Mouse (Mus musculus) limb, embryonic 15.5 days (tissue): Measurements from ENCODE around the gene Herc4. TPM values are rescaled to one million over a fixed set of nuclear protein-coding genes. Genes with fewer than 3 reads are reported as not detected.

ENCODE experiments used
- ATAC-seq: fragments of 200-750 bp; cut with Nextera tagmentation; 2 replicates; pipeline ENCODE4 v1.8.0; 2017; ENCODE audit warnings: low read depth, moderate TSS enrichment; ENCODE audit not compliant: insufficient number of reproducible peaks, low FRiP score, low TSS enrichment
- H3K27ac ChIP-seq: fragments of 300-500 bp; sonication (generic); 2 replicates; pipeline ENCODE4 v1.5.1; 2015; ENCODE audit warnings: moderate library complexity, mild to moderate bottlenecking, inconsistent platforms
- H3K27me3 ChIP-seq: fragments of 300-500 bp; sonication (generic); 2 replicates; pipeline ENCODE4 v1.6.1; 2015; ENCODE audit warnings: inconsistent platforms
- H3K36me3 ChIP-seq: fragments of 300-500 bp; sonication (generic); 2 replicates; pipeline ENCODE4 v1.6.1; 2015; ENCODE audit warnings: inconsistent platforms
- H3K4me1 ChIP-seq: fragments of 300-500 bp; sonication (generic); 2 replicates; pipeline ENCODE4 v1.6.1; 2015; ENCODE audit warnings: inconsistent platforms
- H3K4me2 ChIP-seq: fragments of 300-500 bp; sonication (generic); 2 replicates; pipeline ENCODE4 v1.6.1; 2015; ENCODE audit warnings: mild to moderate bottlenecking, inconsistent platforms
- H3K4me3 ChIP-seq: fragments of 300-500 bp; sonication (generic); 2 replicates; pipeline ENCODE4 v1.5.1; 2015; ENCODE audit warnings: mild to moderate bottlenecking, inconsistent platforms
- H3K9ac ChIP-seq: fragments of 300-500 bp; sonication (generic); 2 replicates; pipeline ENCODE4 v1.6.1; 2015; ENCODE audit warnings: inconsistent platforms
- H3K9me3 ChIP-seq: fragments of 300-500 bp; sonication (generic); 2 replicates; pipeline ENCODE4 v1.6.1; 2016; ENCODE audit warnings: inconsistent platforms
- WGBS: fragments of 180-500 bp; shearing (Covaris S2); methylation state at CpG from one replicate; pipeline ENCODE4 v1.1.7; 2015; 5-methylcytosine and 5-hydroxymethylcytosine counted together
- polyA plus RNA-seq: library from polyadenylated mRNA; unstranded; fragments of >200 nt; fragmentation: Nextera tagmentation; extraction: Ambion mirVana; gene quantifications from 2 replicates; pipeline ENCODE4 v1.2.1, GENCODE M21; 2015

Herc4 gene
- polyA plus RNA-seq, 1 experiment from 2014 or later = 33.9 TPM

- Histone ChIP-seq H3K9me3 (no peaks in the 10 kb centered on the region), H3K4me2 (no peak overlapping the region), H3K27ac (no peak overlapping the region), H3K4me3 (no peak overlapping the region), H3K36me3 (no peaks in the 10 kb centered on the region), H3K9ac (no peak overlapping the region), H3K27me3 (no peaks in the 10 kb centered on the region), H3K4me1 (no peaks in the 10 kb centered on the region)
- WGBS = 66% methylated on average over 6 of the region's 6 CpGs
- ATAC-seq = no peak
These were observed 123.8 kb downstream of the Herc4 start for GRCm38 (mm10) chr10:63367386-63367785.

Other genes with a start within 250 kb of the Herc4 start
- 85.5 and 90.8 TPM in 2 replicates for gene Hnrnph3, start 219.6 kb upstream of the Herc4 start, polyA plus RNA-seq
- gene Pbld2, start 219.5 kb upstream of the Herc4 start, polyA plus RNA-seq = 0.77 and 0.97 TPM in 2 replicates
- gene Pbld1, start 183.6 kb upstream of the Herc4 start, polyA plus RNA-seq = 0.89 and 1.1 TPM in 2 replicates
- 0.10 TPM in 1 of 2 replicates, not detected in the other for gene Atoh7, start 144.2 kb upstream of the Herc4 start, polyA plus RNA-seq
- gene Mypn, start 39.9 kb upstream of the Herc4 start, polyA plus RNA-seq = 2.5 and 8.5 TPM in 2 replicates
- gene Sirt1, start 137.9 kb downstream of the Herc4 start, polyA plus RNA-seq = 3.7 and 4.8 TPM in 2 replicates
- gene Dnajc12, start 138.6 kb downstream of the Herc4 start, polyA plus RNA-seq = 8.3 and 9.0 TPM in 2 replicates
- gene Gm7075, start 178.0 kb downstream of the Herc4 start, polyA plus RNA-seq = not detected in 2 replicates
- gene Ctnna3, start 186.3 kb downstream of the Herc4 start, polyA plus RNA-seq = 0.95 and 1.6 TPM in 2 replicates